Mouse (Mus musculus): ENCODE data around the gene Ly6g6d. TPM values are rescaled to one million over a fixed set of nuclear protein-coding genes. Genes with fewer than 3 reads are reported as not detected.

Ly6g6d gene
- polyA plus RNA-seq, 1 experiment from 2014 or later = 1.5 TPM

GRCm38 (mm10) chr17:35115046-35116019, 37.5 kb upstream of the Ly6g6d start, which contains the start of gene Ly6g5b:
TSS of gene Ly6g5b (minus strand) at chr17:35115428.
- Histone ChIP-seq H3K9ac (no peak within 1 kb of the TSS), H3K9me3 (replicated peaks) (no peaks in the 10 kb centered on the region), H3K27ac (replicated peaks) (no peak within 1 kb of the TSS), H3K4me3 (replicated peaks) (no peak within 1 kb of the TSS), H3K4me1 (peaks cover 9% of the 10 kb centered on the region), H3K36me3 (peaks cover 55% of the 10 kb centered on the region), H3K27me3 (no peaks in the 10 kb centered on the region), H3K4me2 (replicated peaks) (no peak within 1 kb of the TSS)
- ATAC-seq (ENCODE audit: insufficient number of reproducible peaks, low FRiP score, low TSS enrichment, low read depth) = no peak
- 85% methylated on average over 8 of the region's 8 CpGs for WGBS

- 78% methylated on average over 9 of the region's 9 CpGs for WGBS
Measured at GRCm38 (mm10) chr17:35111774-35112173, 33.9 kb upstream of the Ly6g6d start.

GRCm38 (mm10) chr17:35108097-35108496, 30.2 kb upstream of the Ly6g6d start, which contains the start of gene Ly6g5c:
TSS of gene Ly6g5c (plus strand) at chr17:35108279.
- H3K4me1 ChIP-seq = peaks cover 7% of the 10 kb centered on the region
- no peak within 1 kb of the TSS for H3K4me3 ChIP-seq (replicated peaks)
- ATAC-seq (ENCODE audit: insufficient number of reproducible peaks, low FRiP score, low TSS enrichment, low read depth) = no peak
- H3K9me3 ChIP-seq (replicated peaks) = no peaks in the 10 kb centered on the region
- no peak within 1 kb of the TSS for H3K4me2 ChIP-seq (replicated peaks)
- WGBS = 85% methylated on average over 6 of the region's 6 CpGs
- no peak within 1 kb of the TSS for H3K9ac ChIP-seq
- H3K27me3 ChIP-seq = no peaks in the 10 kb centered on the region
- no peak within 1 kb of the TSS for H3K27ac ChIP-seq (replicated peaks)
- peaks cover 10% of the 10 kb centered on the region; the same call in 1 of the 2 replicates for H3K36me3 ChIP-seq

More at GRCm38 (mm10) chr17:35111774-35112173, 33.9 kb upstream of the Ly6g6d start:
- Histone ChIP-seq H3K4me1 (no peaks in the 10 kb centered on the region), H3K27ac (replicated peaks) (no peak overlapping the region), H3K36me3 (peaks cover 30% of the 10 kb centered on the region), H3K9me3 (replicated peaks) (no peaks in the 10 kb centered on the region), H3K27me3 (no peaks in the 10 kb centered on the region), H3K4me3 (replicated peaks) (no peak overlapping the region), H3K9ac (no peak overlapping the region), H3K4me2 (replicated peaks) (no peak overlapping the region)
- ATAC-seq (ENCODE audit: insufficient number of reproducible peaks, low FRiP score, low TSS enrichment, low read depth) = no peak

GRCm38 (mm10) chr17:35106522-35106921, 28.7 kb upstream of the Ly6g6d start:
- H3K4me3 ChIP-seq (replicated peaks) = 0 out of 2 replicates have a peak overlapping the region, but pooled peaks have one; percentile 13
- H3K4me1 ChIP-seq = peaks cover 7% of the 10 kb centered on the region
- H3K27me3 ChIP-seq = no peaks in the 10 kb centered on the region
- H3K36me3 ChIP-seq = peaks cover 26% of the 10 kb centered on the region
- WGBS = 62% methylated on average over 3 of the region's 3 CpGs
- H3K9me3 ChIP-seq (replicated peaks) = no peaks in the 10 kb centered on the region
- H3K9ac ChIP-seq = no peak overlapping the region
- 0 out of 2 replicates have a peak overlapping the region, but pooled peaks have one; percentile 40 for H3K4me2 ChIP-seq (replicated peaks)
- ATAC-seq (ENCODE audit: insufficient number of reproducible peaks, low FRiP score, low TSS enrichment, low read depth) = no peak
- H3K27ac ChIP-seq (replicated peaks) = no peak overlapping the region

- H3K36me3 ChIP-seq = peaks cover 32% of the 10 kb centered on the region
- 0 out of 2 replicates have a peak overlapping the region, but pooled peaks have one; percentile 13 for H3K4me3 ChIP-seq (replicated peaks)
- peaks cover 7% of the 10 kb centered on the region for H3K4me1 ChIP-seq
- 24% methylated on average over 13 of the region's 13 CpGs for WGBS
- no peaks in the 10 kb centered on the region for H3K9me3 ChIP-seq (replicated peaks)
- H3K9ac ChIP-seq = no peak overlapping the region
- H3K4me2 ChIP-seq (replicated peaks) = peak overlapping the region; percentile 40
- H3K27me3 ChIP-seq = no peaks in the 10 kb centered on the region
- no peak overlapping the region for H3K27ac ChIP-seq (replicated peaks)
- no peak for ATAC-seq (ENCODE audit: insufficient number of reproducible peaks, low FRiP score, low TSS enrichment, low read depth)
Measured at GRCm38 (mm10) chr17:35105740-35106389, 28.0 kb upstream of the Ly6g6d start.

GRCm38 (mm10) chr17:35104754-35105153, 26.9 kb upstream of the Ly6g6d start:
- Histone ChIP-seq H3K9me3 (replicated peaks) (no peaks in the 10 kb centered on the region), H3K36me3 (peaks cover 43% of the 10 kb centered on the region), H3K27ac (replicated peaks) (no peak overlapping the region), H3K4me1 (peaks cover 7% of the 10 kb centered on the region), H3K27me3 (no peaks in the 10 kb centered on the region), H3K9ac (no peak overlapping the region), H3K4me2 (replicated peaks) (no peak overlapping the region), H3K4me3 (replicated peaks) (no peak overlapping the region)
- 73% methylated on average over 6 of the region's 6 CpGs for WGBS
- no peak for ATAC-seq (ENCODE audit: insufficient number of reproducible peaks, low FRiP score, low TSS enrichment, low read depth)

- Histone ChIP-seq H3K9me3 (replicated peaks) (no peaks in the 10 kb centered on the region), H3K27ac (replicated peaks) (no peak overlapping the region), H3K27me3 (no peaks in the 10 kb centered on the region), H3K36me3 (peaks cover 49% of the 10 kb centered on the region), H3K9ac (no peak overlapping the region), H3K4me2 (replicated peaks) (no peak overlapping the region), H3K4me3 (replicated peaks) (no peak overlapping the region), H3K4me1 (peaks cover 7% of the 10 kb centered on the region)
- 86% methylated on average over 7 of the region's 7 CpGs for WGBS
- no peak for ATAC-seq (ENCODE audit: insufficient number of reproducible peaks, low FRiP score, low TSS enrichment, low read depth)
Measured at GRCm38 (mm10) chr17:35104079-35104478, 26.2 kb upstream of the Ly6g6d start.

GRCm38 (mm10) chr17:35103221-35103690, 25.4 kb upstream of the Ly6g6d start:
- WGBS = 63% methylated on average over 6 of the region's 6 CpGs
- Histone ChIP-seq H3K4me1 (peaks cover 7% of the 10 kb centered on the region), H3K4me3 (replicated peaks) (no peak overlapping the region), H3K4me2 (replicated peaks) (no peak overlapping the region), H3K9ac (no peak overlapping the region), H3K9me3 (replicated peaks) (no peaks in the 10 kb centered on the region), H3K27me3 (no peaks in the 10 kb centered on the region), H3K36me3 (peaks cover 58% of the 10 kb centered on the region), H3K27ac (replicated peaks) (no peak overlapping the region)
- ATAC-seq (ENCODE audit: insufficient number of reproducible peaks, low FRiP score, low TSS enrichment, low read depth) = no peak

- Histone ChIP-seq H3K27ac (replicated peaks) (0 out of 2 replicates have a peak overlapping the region, but pooled peaks have one; percentile 34), H3K4me3 (replicated peaks) (no peak overlapping the region), H3K36me3 (peaks cover 67% of the 10 kb centered on the region), H3K27me3 (no peaks in the 10 kb centered on the region), H3K4me1 (peaks cover 7% of the 10 kb centered on the region), H3K4me2 (replicated peaks) (no peak overlapping the region), H3K9me3 (replicated peaks) (no peaks in the 10 kb centered on the region), H3K9ac (no peak overlapping the region)
- no peak for ATAC-seq (ENCODE audit: insufficient number of reproducible peaks, low FRiP score, low TSS enrichment, low read depth)
- 73% methylated on average over 8 of the region's 8 CpGs for WGBS
Measured at GRCm38 (mm10) chr17:35102299-35102698, 24.4 kb upstream of the Ly6g6d start.

GRCm38 (mm10) chr17:35101161-35101560, 23.3 kb upstream of the Ly6g6d start:
- Histone ChIP-seq H3K36me3 (peaks cover 79% of the 10 kb centered on the region), H3K4me3 (replicated peaks) (no peak overlapping the region), H3K9ac (no peak overlapping the region), H3K27me3 (no peaks in the 10 kb centered on the region), H3K4me1 (peaks cover 5% of the 10 kb centered on the region), H3K4me2 (replicated peaks) (no peak overlapping the region), H3K9me3 (replicated peaks) (no peaks in the 10 kb centered on the region), H3K27ac (replicated peaks) (no peak overlapping the region)
- ATAC-seq (ENCODE audit: insufficient number of reproducible peaks, low FRiP score, low TSS enrichment, low read depth) = no peak
- 88% methylated on average over 11 of the region's 11 CpGs for WGBS

- H3K9ac ChIP-seq = no peak overlapping the region
- H3K9me3 ChIP-seq (replicated peaks) = no peaks in the 10 kb centered on the region
- no peaks in the 10 kb centered on the region for H3K27me3 ChIP-seq
- H3K36me3 ChIP-seq = peaks cover 84% of the 10 kb centered on the region
- no peak overlapping the region for H3K4me2 ChIP-seq (replicated peaks)
- no peak for ATAC-seq (ENCODE audit: insufficient number of reproducible peaks, low FRiP score, low TSS enrichment, low read depth)
- no peak overlapping the region for H3K4me3 ChIP-seq (replicated peaks)
- H3K27ac ChIP-seq (replicated peaks) = no peak overlapping the region
- H3K4me1 ChIP-seq = no peaks in the 10 kb centered on the region
- WGBS = 82% methylated on average over 10 of the region's 10 CpGs
Measured at GRCm38 (mm10) chr17:35100196-35100765, 22.4 kb upstream of the Ly6g6d start.

Data from embryonic facial prominence, embryonic 15.5 days (tissue).